Mouse (Mus musculus) limb, embryonic 14.5 days (tissue): ENCODE measurements around the gene Grm1. TPM values are rescaled to one million over a fixed set of nuclear protein-coding genes. Genes with fewer than 3 reads are reported as not detected.
"Not testable (repeated sequence)": the region's sequence is repeated elsewhere in the genome, so short reads cannot be mapped to it uniquely, and the experiment has no call there.

Experiments
- ATAC-seq: fragments of 200-750 bp; cut with Nextera tagmentation; 2 replicates; pipeline ENCODE4 v1.8.0; 2017; ENCODE audit warnings: low read depth, moderate number of reproducible peaks, moderate TSS enrichment; ENCODE audit not compliant: low FRiP score
- DNase-seq: peaks from one replicate; pipeline ENCODE4 v3.0.0-alpha.2; 2015; ENCODE audit warnings: low spot score
- H3K27ac ChIP-seq: fragments of 300-500 bp; sonication (generic); replicated peaks from 2 replicates; pipeline ENCODE4 v1.5.1; 2014; ENCODE audit warnings: low read depth, mild to moderate bottlenecking, low read length, moderate library complexity, mixed read lengths
- H3K27me3 ChIP-seq: fragments of 300-500 bp; sonication (generic); 2 replicates; pipeline ENCODE4 v1.6.1; 2014; ENCODE audit warnings: low read length, mixed read lengths; ENCODE audit not compliant: control insufficient read depth, insufficient read depth
- H3K36me3 ChIP-seq: fragments of 300-500 bp; sonication (generic); 2 replicates; pipeline ENCODE4 v1.6.1; 2014; ENCODE audit warnings: mild to moderate bottlenecking, low read length, moderate library complexity, mixed read lengths; ENCODE audit not compliant: control insufficient read depth, insufficient read depth
- H3K4me1 ChIP-seq: fragments of 300-500 bp; sonication (generic); 2 replicates; pipeline ENCODE4 v1.6.1; 2014; ENCODE audit warnings: antibody characterized with exemption, low read length, mixed read lengths; ENCODE audit not compliant: control insufficient read depth, insufficient read depth
- H3K4me2 ChIP-seq: fragments of 300-500 bp; sonication (generic); replicated peaks from 2 replicates; pipeline ENCODE4 v1.6.1; 2014; ENCODE audit warnings: low read depth, mild to moderate bottlenecking, low read length, moderate library complexity; ENCODE audit not compliant: severe bottlenecking
- H3K4me3 ChIP-seq: fragments of 300-500 bp; sonication (generic); replicated peaks from 2 replicates; pipeline ENCODE4 v1.5.1; 2014; ENCODE audit warnings: low read length
- H3K9ac ChIP-seq: fragments of 300-500 bp; sonication (generic); 2 replicates; pipeline ENCODE4 v1.6.1; 2014; ENCODE audit warnings: mild to moderate bottlenecking, low read depth, low read length, moderate library complexity; ENCODE audit not compliant: severe bottlenecking
- H3K9me3 ChIP-seq: fragments of 300-500 bp; sonication (generic); 2 replicates; pipeline ENCODE4 v1.6.1; 2016; ENCODE audit warnings: low read length; ENCODE audit not compliant: control insufficient read depth
- POLR2A ChIP-seq: fragments of 200-500 bp; IDR thresholded peaks from 2 replicates; pipeline ENCODE4 v1.8.0; 2012; ENCODE audit warnings: inconsistent platforms, mild to moderate bottlenecking, moderate library complexity, borderline replicate concordance; ENCODE audit not compliant: insufficient read depth, insufficient read length; ENCODE audit errors: extremely low read depth
- WGBS: fragments of 180-500 bp; shearing (Covaris S2); extraction: QIAGEN DNeasy Blood & Tissue Kit; methylation state at CpG from one replicate; pipeline ENCODE4 v1.1.7; 2014; 5-methylcytosine and 5-hydroxymethylcytosine counted together
- polyA plus RNA-seq, 2 experiments: library from polyadenylated mRNA; depleted of rRNA in 1 of 2; stranded (reverse) in 1 of 2; unstranded in 1 of 2; fragments of >200 nt; fragmentation: Nextera tagmentation in 1 of 2; extraction: Ambion mirVana in 1 of 2; gene quantifications; 2 replicates each; pipeline versions ENCODE4 v1.2.1 to v1.2.3; 2012 to 2014

Gene Grm1
- polyA plus RNA-seq, 2 experiments: 0.08 to 0.19 TPM

GRCm38 (mm10) chr10:11080013-11080724 lies 2.0 kb downstream of the Grm1 start:
- DNase-seq (no peak), ATAC-seq (no peak)
- Histone ChIP-seq H3K4me1 (no peaks in the 10 kb centered on the region), H3K4me2 (no peak overlapping the region), H3K36me3 (no peaks in the 10 kb centered on the region), H3K4me3 (no peak overlapping the region), H3K9me3 (no peaks in the 10 kb centered on the region), H3K27ac (no peak overlapping the region), H3K9ac (no peak overlapping the region), H3K27me3 (peaks cover 36% of the 10 kb centered on the region)
- 13% methylated on average over 33 of the region's 33 CpGs for WGBS
- TF ChIP-seq POLR2A: no peak

DNA sequence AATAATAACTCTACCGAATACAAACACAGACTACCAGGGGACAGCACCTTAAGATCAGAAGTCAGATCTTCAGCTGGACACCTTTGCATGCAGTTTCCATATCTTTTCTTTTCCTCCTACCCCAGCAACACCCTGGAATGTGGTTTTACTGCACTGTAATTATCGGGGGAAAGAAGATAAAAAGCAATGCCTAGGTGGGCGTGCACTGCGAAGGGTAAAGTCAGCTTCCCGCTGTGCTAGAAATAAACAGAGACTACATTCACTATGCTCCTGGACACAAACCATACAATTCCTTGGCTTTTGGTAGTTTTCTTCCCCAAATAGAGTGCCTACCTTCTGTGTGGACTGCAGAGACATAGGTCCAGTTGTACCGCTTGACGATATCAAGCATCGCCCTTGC lies 2.6 kb downstream of the Grm1 start:
- no peak for DNase-seq
- 72% methylated on average over 8 of the region's 8 CpGs for WGBS

GRCm38 (mm10) chr10:11065136-11065535 lies 17.0 kb downstream of the Grm1 start:
- no peak for TF ChIP-seq POLR2A
- DNase-seq (no peak), ATAC-seq (no peak)
- Histone ChIP-seq H3K27me3 (no peaks in the 10 kb centered on the region), H3K4me1 (no peaks in the 10 kb centered on the region), H3K9ac (no peak overlapping the region), H3K4me2 (no peak overlapping the region), H3K36me3 (no peaks in the 10 kb centered on the region), H3K9me3 (no peaks in the 10 kb centered on the region), H3K4me3 (no peak overlapping the region), H3K27ac (no peak overlapping the region)
- 61% methylated on average over 2 of the region's 2 CpGs for WGBS

More for the DNA sequence above, 2.6 kb downstream of the Grm1 start:
- Histone ChIP-seq H3K4me1 (no peaks in the 10 kb centered on the region), H3K9ac (no peak overlapping the region), H3K27ac (no peak overlapping the region), H3K9me3 (no peaks in the 10 kb centered on the region), H3K4me2 (no peak overlapping the region), H3K4me3 (no peak overlapping the region), H3K36me3 (no peaks in the 10 kb centered on the region), H3K27me3 (peaks cover 36% of the 10 kb centered on the region)
- no peak for TF ChIP-seq POLR2A
- no peak for ATAC-seq

GRCm38 (mm10) chr10:11061318-11062071 lies 20.7 kb downstream of the Grm1 start:
- H3K9ac ChIP-seq: no peak overlapping the region
- ATAC-seq: no peak; the same call in 1 of the 2 replicates
- DNase-seq: no peak
- no peaks in the 10 kb centered on the region for H3K9me3 ChIP-seq
- H3K4me2 ChIP-seq: no peak overlapping the region
- H3K36me3 ChIP-seq: no peaks in the 10 kb centered on the region
- H3K27ac ChIP-seq: no peak overlapping the region
- H3K4me1 ChIP-seq: no peaks in the 10 kb centered on the region
- WGBS: 64% methylated on average over 10 of the region's 10 CpGs
- no peak overlapping the region for H3K4me3 ChIP-seq
- H3K27me3 ChIP-seq: no peaks in the 10 kb centered on the region
- TF ChIP-seq POLR2A: no peak

GRCm38 (mm10) chr10:11049361-11049760 lies 32.8 kb downstream of the Grm1 start:
- DNase-seq: no peak

DNA sequence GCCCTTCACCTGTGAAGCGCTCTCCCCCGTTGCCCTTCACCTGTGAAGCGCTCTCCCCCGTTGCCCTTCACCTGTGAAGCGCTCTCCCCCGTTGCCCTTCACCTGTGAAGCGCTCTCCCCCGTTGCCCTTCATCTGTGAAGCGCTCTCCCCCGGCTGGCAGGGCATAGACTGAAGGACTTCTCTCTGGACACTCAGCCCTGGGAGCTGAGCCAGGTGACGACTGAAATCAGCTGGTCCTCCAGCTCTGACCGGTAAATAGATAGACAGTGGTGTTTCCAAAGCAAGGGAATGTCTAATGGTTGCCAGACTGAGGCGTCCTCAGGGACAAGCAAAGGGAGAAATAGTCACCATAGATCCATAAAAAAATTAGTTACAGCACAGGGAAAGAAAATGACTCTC lies 36.7 kb downstream of the Grm1 start:
- not testable (repeated sequence) for ATAC-seq, H3K36me3 ChIP-seq, H3K27ac ChIP-seq, H3K27me3 ChIP-seq, H3K4me3 ChIP-seq, DNase-seq, H3K4me2 ChIP-seq, H3K4me1 ChIP-seq, H3K9ac ChIP-seq, H3K9me3 ChIP-seq
- WGBS: 56% methylated on average over 13 of the region's 13 CpGs

More at GRCm38 (mm10) chr10:11049361-11049760, 32.8 kb downstream of the Grm1 start:
- H3K4me2 ChIP-seq: no peak overlapping the region
- H3K27ac ChIP-seq: no peak overlapping the region
- no peak for TF ChIP-seq POLR2A
- no peaks in the 10 kb centered on the region for H3K27me3 ChIP-seq
- H3K4me3 ChIP-seq: no peak overlapping the region
- WGBS: 75% methylated on average over 7 of the region's 7 CpGs
- no peaks in the 10 kb centered on the region for H3K4me1 ChIP-seq
- no peaks in the 10 kb centered on the region for H3K9me3 ChIP-seq
- no peak overlapping the region for H3K9ac ChIP-seq
- H3K36me3 ChIP-seq: no peaks in the 10 kb centered on the region
- no peak for ATAC-seq
